Mouse (Mus musculus): ENCODE measurements around the gene Rptn.
"Not testable (repeated sequence)": the region's sequence is repeated elsewhere in the genome, so short reads cannot be mapped to it uniquely, and the experiment has no call there.

Rptn gene

DNA sequence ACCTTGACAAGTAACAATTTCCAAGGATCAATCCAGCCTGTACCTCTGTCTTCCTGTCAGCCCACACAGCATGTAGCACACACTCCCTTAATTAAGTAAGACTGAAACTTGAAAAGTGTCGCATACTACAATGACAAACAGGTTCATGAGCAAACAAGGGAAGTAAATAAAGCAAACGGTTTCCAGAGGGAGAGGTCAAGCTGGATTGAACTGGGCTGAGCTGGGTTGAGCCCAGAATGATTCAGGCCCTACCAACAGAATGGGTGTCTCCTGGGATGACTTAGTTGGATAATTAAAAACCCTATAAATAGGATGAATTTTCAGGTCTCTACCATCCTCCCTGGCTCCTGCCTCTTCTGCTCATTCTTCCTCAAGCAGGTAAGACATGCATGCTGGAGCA is at the start of gene Rptn:
Rptn (plus strand) TSS at position 334 of the 400 bp plus-strand sequence.
- peak; percentile 3 for DNase-seq (ENCODE audit: low spot score)

DNA sequence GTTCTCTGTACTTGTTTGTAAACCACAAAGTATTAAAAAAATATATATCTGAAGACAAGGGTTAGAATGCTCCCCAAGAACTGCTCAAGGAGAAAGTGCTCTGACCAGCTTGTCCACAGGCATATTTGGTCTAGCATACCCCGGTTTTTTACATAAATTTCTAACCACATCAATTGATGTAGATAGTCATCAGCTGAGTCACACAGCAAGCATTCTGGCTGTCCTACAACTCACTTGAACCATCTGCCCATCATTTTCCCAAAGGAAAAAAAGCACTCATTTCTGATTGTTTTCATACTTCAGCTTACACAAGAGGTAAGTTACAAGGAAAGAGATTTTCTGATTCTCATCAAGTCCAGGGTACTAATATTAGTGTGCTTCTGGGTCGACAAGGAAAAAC is 46.6 kb upstream of the Rptn start:
- no peak for DNase-seq (ENCODE audit: low spot score)

DNA sequence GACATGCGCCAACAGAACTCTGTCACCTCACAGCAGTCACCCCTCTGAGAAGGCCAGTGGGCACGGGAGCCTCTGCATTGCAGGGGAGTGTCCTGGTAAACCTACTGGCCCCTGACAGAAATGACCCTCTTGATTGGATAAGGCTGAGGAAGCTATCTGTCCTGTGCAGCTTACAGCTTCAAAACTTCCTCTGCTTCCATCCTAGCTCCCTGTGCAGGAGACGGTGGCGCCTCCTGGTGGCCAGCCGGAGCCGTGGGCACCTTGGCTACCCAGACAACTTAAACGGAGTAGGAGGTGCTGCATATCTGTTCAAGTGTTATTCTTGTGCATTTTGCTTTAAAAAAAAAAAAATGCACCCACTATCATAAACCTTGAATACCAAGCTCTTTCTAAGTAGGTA is 33.5 kb upstream of the Rptn start:
- DNase-seq (ENCODE audit: low spot score): peak; percentile 18

- peak; percentile 61 for DNase-seq (ENCODE audit: low spot score)
Measured at GRCm38 (mm10) chr3:93361933-93362574, 31.4 kb upstream of the Rptn start.

DNA sequence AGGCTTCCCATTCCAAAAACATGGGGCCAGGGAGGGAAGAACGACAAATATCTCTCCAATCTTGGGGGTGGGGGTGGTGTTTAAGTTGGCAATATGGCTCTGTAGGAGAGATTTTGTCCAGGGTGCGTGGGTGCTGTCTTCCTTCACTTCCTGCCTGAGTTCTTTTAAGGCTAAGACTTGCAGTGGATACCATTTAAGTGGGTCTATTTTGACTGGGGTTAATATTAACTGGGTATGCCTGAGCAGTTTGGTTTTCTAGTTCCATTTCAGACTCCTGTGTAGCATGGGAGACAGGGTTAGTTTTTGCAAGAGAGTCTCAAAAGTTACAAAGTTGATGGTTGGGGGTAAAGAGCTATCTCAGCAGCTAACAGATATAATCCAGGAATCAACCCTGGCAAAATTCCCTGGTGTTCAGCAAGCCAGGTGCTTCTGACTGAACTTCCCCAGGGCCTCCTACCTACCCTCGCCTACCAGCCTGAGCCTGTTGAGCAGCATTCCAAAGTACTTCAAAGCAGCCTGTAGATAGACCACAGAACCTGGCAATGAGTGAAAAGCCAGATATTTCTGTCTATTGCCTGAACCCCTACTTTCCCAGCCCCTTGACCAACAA is 26.4 kb upstream of the Rptn start:
- DNase-seq (ENCODE audit: low spot score): peak; percentile 72

- no peak for DNase-seq (ENCODE audit: low spot score)
Measured at GRCm38 (mm10) chr3:93368171-93368570, 25.3 kb upstream of the Rptn start.

- DNase-seq (ENCODE audit: low spot score): no peak
Measured at GRCm38 (mm10) chr3:93373416-93373815, 20.1 kb upstream of the Rptn start.

- no peak for DNase-seq (ENCODE audit: low spot score)
Measured at GRCm38 (mm10) chr3:93375196-93375595, 18.3 kb upstream of the Rptn start.

- DNase-seq (ENCODE audit: low spot score): no peak
Measured at GRCm38 (mm10) chr3:93375601-93376000, 17.9 kb upstream of the Rptn start.

GRCm38 (mm10) chr3:93378146-93378545 is 15.4 kb upstream of the Rptn start:
- no peak for DNase-seq (ENCODE audit: low spot score)

DNA sequence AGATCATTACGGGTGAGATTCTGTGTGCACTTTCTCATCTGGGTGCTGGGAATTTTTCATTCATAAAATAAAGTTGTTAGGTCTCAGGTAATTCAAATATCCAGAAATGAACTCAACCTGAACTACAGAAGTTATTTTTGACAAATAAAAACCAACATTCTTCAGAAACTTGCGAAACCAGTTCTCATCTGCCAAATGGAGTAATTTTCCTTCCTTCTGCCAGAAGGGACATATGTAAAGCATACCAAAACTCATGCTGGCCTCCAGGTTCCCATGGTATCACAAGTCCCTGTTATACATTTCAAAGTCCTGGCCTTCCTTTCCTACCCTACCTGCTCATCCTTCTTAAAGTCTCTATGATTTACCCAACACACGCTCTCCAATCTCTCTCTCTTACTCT is 10.4 kb downstream of the Rptn start:
- DNase-seq (ENCODE audit: low spot score): no peak

DNA sequence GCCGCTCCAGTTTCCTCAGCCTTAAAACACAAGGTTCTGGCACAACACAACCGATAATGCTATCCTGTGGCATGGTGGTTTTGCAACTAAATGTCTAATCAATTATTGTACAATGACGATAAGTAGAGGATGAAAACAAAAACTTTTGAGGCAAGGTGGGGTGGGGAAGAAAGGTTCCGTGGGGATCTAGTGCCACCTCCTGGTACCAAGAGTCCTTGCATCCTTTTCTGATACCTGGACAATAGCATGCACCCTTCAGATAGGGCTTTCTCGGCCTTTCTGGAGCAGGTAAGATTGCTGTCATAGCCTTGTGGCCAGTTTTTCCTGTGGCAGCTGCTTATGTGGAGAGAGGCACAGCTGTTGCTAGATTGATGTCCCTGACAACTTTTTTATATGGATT is 13.5 kb downstream of the Rptn start:
- peak; percentile 27 for DNase-seq (ENCODE audit: low spot score)

DNA sequence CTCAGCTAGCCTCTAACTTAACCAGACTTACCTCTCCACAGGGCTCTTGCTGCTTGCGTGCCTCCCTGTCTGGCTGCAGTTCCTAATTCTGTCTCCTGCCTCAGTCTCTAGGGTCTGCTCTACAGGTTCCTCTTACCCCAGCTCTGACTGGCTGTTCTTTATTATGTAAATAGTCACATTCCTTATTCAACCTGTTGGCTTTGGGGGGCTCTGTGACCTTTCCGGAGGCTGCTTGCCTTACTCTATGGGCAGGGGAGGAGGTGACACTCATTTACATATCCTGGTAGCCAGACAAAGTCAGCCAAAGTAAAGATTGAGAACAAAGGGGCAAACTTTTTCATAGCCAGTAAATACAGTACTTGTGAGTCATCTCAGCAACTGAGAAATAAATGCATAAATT is 18.4 kb downstream of the Rptn start:
- DNase-seq (ENCODE audit: low spot score): no peak

DNA sequence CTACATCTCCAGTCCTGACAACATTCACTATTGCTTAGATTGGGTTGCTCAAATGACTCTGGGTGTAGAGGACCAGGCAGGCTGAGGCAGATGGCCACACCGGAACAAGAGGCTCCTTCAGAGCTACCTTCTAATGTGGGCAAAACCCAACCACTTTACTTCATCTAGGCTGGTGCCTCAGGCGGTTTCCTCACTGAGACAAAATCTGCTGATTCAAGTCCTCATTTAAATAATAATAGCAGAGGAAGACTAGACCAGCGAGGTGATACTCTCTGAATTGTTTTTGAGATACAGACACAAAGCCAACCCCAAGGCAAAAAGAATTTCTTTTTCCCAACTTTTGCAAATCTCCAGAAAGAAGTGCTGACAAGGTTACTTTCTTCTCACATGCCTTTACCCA is 38.2 kb downstream of the Rptn start:
- no peak for DNase-seq (ENCODE audit: low spot score)

- DNase-seq (ENCODE audit: low spot score): no peak
Measured at GRCm38 (mm10) chr3:93442030-93442429, 48.5 kb downstream of the Rptn start, which contains the start of gene Tchh. Gene Tchh (plus strand): TSS chr3:93442330.

- DNase-seq (ENCODE audit: low spot score): peak; percentile 9
Measured at GRCm38 (mm10) chr3:93443501-93444101, 50.1 kb downstream of the Rptn start.

- peak; percentile 58 for DNase-seq (ENCODE audit: low spot score)
Measured at GRCm38 (mm10) chr3:93444343-93445164, 51.1 kb downstream of the Rptn start.

DNA sequence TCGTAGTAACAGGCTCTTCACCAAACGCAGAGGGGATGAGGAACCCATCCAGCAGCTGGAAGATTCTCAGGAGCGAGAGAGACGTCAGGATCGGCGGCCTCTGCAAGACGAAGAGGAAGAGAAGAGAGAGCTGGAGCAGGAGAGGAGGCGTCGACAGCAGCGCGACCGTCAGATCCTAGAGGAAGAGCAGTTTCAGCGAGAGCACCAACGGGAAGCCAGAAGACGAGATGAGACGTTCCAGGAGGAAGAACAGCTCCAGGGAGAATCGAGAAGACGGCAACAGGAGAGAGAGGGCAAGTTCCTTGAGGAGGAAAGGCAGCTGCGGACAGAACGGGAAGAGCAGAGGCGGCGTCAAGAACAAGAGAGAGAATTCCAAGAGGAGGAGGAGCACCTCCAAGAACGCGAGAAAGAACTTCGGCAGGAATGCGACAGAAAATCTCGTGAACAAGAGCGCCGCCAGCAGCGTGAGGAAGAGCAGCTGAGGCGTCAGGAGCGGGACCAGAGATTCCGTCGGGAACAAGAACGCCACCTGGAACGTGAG is 51.7 kb downstream of the Rptn start:
- no peak for DNase-seq (ENCODE audit: low spot score)

DNA sequence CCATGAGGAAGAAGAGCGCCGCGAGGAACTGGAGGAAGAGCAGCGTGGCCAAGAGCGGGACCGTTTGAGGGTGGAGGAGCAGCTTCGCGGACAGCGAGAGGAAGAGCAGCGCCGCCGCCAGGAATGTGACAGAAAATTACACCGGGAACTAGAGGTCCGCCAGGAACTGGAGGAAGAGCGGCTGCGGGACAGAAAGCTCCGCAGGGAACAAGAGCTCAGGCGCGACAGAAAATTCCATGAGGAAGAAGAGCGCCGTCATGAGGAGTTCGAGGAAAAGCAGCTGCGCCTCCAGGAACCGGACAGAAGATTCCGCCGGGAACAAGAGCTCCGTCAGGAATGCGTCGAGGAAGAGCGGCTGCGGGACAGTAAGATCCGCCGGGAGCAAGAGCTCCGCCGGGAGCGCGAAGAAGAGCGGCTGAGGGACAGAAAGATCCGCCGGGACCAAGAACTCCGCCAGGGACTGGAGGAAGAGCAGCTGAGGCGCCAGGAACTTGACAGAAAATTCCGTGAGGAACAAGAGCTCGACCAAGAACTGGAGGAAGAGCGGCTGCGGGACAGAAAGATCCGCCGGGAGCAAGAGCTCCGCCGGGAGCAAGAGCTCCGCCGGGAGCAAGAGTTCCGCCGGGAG is 52.7 kb downstream of the Rptn start:
- peak; percentile 12 for DNase-seq (ENCODE audit: low spot score)

GRCm38 (mm10) chr3:93446756-93447137 is 53.2 kb downstream of the Rptn start:
- not testable (repeated sequence) for DNase-seq (ENCODE audit: low spot score)

DNA sequence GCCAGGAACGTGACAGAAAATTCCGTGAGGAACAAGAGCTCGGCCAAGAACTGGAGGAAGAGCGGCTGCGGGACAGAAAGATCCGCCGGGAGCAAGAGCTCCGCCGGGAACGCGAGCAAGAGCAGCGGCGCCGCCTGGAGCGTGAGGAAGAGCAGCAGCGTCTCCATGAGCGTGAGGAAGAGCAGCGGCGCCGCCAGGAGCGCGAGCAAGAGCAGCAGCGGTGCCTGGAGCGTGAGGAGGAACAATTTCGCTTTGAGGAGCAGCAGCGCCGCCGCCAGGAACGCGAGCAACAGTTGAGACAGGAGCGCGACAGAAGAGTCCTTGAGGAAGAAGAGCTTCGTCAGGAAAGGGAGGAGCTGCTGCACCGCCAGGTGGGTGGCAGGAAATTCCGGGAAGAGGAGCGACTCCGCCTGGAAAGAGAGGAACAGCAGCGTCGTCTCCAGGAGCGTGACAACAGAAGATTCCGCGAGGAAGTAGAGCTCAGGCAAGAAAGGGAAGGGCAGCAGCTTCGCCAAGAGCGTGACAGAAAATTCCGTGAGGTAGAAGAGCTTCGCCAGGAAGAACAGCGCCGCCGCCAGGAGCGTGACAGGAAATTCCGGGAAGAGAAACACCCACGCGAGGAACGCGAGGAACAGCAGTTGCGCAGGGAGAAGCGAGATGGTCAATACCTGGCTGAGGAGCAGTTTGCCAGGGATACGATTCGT is 53.8 kb downstream of the Rptn start:
- peak; percentile 68 for DNase-seq (ENCODE audit: low spot score)

Data from lung, postnatal 25 days (tissue).